Mouse (Mus musculus): Measurements from ENCODE around the gene Zg16. TPM values are rescaled to one million over a fixed set of nuclear protein-coding genes. Genes with fewer than 3 reads are reported as not detected.

Zg16 gene
- polyA plus RNA-seq, 1 experiment from 2014 or later, result 0.30 TPM

GRCm38 (mm10) chr7:127110239-127111007 is 23.3 kb upstream of the Zg16 start:
- no peaks in the 10 kb centered on the region for H3K27me3 ChIP-seq (replicated peaks; ENCODE audit: control insufficient read depth, insufficient read depth, low read length)
- no peak overlapping the region for H3K9ac ChIP-seq (ENCODE audit: low read length)
- H3K9me3 ChIP-seq (ENCODE audit: control insufficient read depth, low read length), result no peaks in the 10 kb centered on the region
- ATAC-seq (replicated peaks; ENCODE audit: low FRiP score, low TSS enrichment, low read depth), result peak; percentile 48; the same call in 1 of the 2 replicates
- no peaks in the 10 kb centered on the region; the same call in 1 of the 2 replicates for H3K4me1 ChIP-seq (replicated peaks; ENCODE audit: control insufficient read depth, insufficient read depth, low read length)
- no peaks in the 10 kb centered on the region for H3K36me3 ChIP-seq (ENCODE audit: control insufficient read depth, insufficient read depth, low read length)
- no peak overlapping the region for H3K27ac ChIP-seq (ENCODE audit: low read depth)
- 40% methylated on average over 18 of the region's 18 CpGs for WGBS
- peak; percentile 84 for DNase-seq (ENCODE audit: low spot score)
- no peak overlapping the region for H3K4me2 ChIP-seq (ENCODE audit: low read length)
- no peak overlapping the region for H3K4me3 ChIP-seq (ENCODE audit: low read depth, low read length)

- no peaks in the 10 kb centered on the region for H3K27me3 ChIP-seq (replicated peaks; ENCODE audit: control insufficient read depth, insufficient read depth, low read length)
- H3K36me3 ChIP-seq (ENCODE audit: control insufficient read depth, insufficient read depth, low read length), result no peaks in the 10 kb centered on the region
- WGBS, result 76% methylated on average over 7 of the region's 7 CpGs
- no peak overlapping the region for H3K4me3 ChIP-seq (ENCODE audit: low read depth, low read length)
- no peaks in the 10 kb centered on the region for H3K4me1 ChIP-seq (replicated peaks; ENCODE audit: control insufficient read depth, insufficient read depth, low read length)
- no peak overlapping the region for H3K27ac ChIP-seq (ENCODE audit: low read depth)
- ATAC-seq (replicated peaks; ENCODE audit: low FRiP score, low TSS enrichment, low read depth), result no peak
- no peak for DNase-seq (ENCODE audit: low spot score)
- H3K4me2 ChIP-seq (ENCODE audit: low read length), result no peak overlapping the region
- no peak overlapping the region for H3K9ac ChIP-seq (ENCODE audit: low read length)
- H3K9me3 ChIP-seq (ENCODE audit: control insufficient read depth, low read length), result no peaks in the 10 kb centered on the region
Measured at GRCm38 (mm10) chr7:127105551-127105950, 18.4 kb upstream of the Zg16 start.

GRCm38 (mm10) chr7:127104560-127105332 is 17.6 kb upstream of the Zg16 start:
- Histone ChIP-seq H3K36me3 (ENCODE audit: control insufficient read depth, insufficient read depth, low read length) (no peaks in the 10 kb centered on the region), H3K9me3 (ENCODE audit: control insufficient read depth, low read length) (no peaks in the 10 kb centered on the region), H3K27me3 (replicated peaks; ENCODE audit: control insufficient read depth, insufficient read depth, low read length) (no peaks in the 10 kb centered on the region), H3K4me2 (ENCODE audit: low read length) (peak overlapping the region; percentile 56), H3K9ac (ENCODE audit: low read length) (peak overlapping the region; percentile 43), H3K27ac (ENCODE audit: low read depth) (no peak overlapping the region; the same call in 1 of the 2 replicates), H3K4me3 (ENCODE audit: low read depth, low read length) (peak overlapping the region; percentile 35), H3K4me1 (replicated peaks; ENCODE audit: control insufficient read depth, insufficient read depth, low read length) (no peaks in the 10 kb centered on the region)
- WGBS, result 13% methylated on average over 17 of the region's 17 CpGs
- peak; percentile 91 for DNase-seq (ENCODE audit: low spot score)
- peak; percentile 78 for ATAC-seq (replicated peaks; ENCODE audit: low FRiP score, low TSS enrichment, low read depth)

GRCm38 (mm10) chr7:127103960-127104359 is 16.8 kb upstream of the Zg16 start:
- no peak for DNase-seq (ENCODE audit: low spot score)

GRCm38 (mm10) chr7:127102148-127102547 is 15.0 kb upstream of the Zg16 start:
- ATAC-seq (replicated peaks; ENCODE audit: low FRiP score, low TSS enrichment, low read depth), result no peak

More at GRCm38 (mm10) chr7:127103960-127104359, 16.8 kb upstream of the Zg16 start:
- Histone ChIP-seq H3K27ac (ENCODE audit: low read depth) (no peak overlapping the region), H3K9me3 (ENCODE audit: control insufficient read depth, low read length) (no peaks in the 10 kb centered on the region), H3K4me1 (replicated peaks; ENCODE audit: control insufficient read depth, insufficient read depth, low read length) (no peaks in the 10 kb centered on the region), H3K27me3 (replicated peaks; ENCODE audit: control insufficient read depth, insufficient read depth, low read length) (no peaks in the 10 kb centered on the region), H3K9ac (ENCODE audit: low read length) (no peak overlapping the region), H3K4me2 (ENCODE audit: low read length) (no peak overlapping the region), H3K4me3 (ENCODE audit: low read depth, low read length) (no peak overlapping the region), H3K36me3 (ENCODE audit: control insufficient read depth, insufficient read depth, low read length) (no peaks in the 10 kb centered on the region)
- 57% methylated on average over 6 of the region's 6 CpGs for WGBS
- 0 out of 2 replicates have a peak, but pooled peaks have one; percentile 14 for ATAC-seq (replicated peaks; ENCODE audit: low FRiP score, low TSS enrichment, low read depth)

GRCm38 (mm10) chr7:127101451-127102016 is 14.4 kb upstream of the Zg16 start:
- DNase-seq (ENCODE audit: low spot score) (no peak), ATAC-seq (replicated peaks; ENCODE audit: low FRiP score, low TSS enrichment, low read depth) (no peak)
- Histone ChIP-seq H3K36me3 (ENCODE audit: control insufficient read depth, insufficient read depth, low read length) (no peaks in the 10 kb centered on the region), H3K9ac (ENCODE audit: low read length) (no peak overlapping the region), H3K4me1 (replicated peaks; ENCODE audit: control insufficient read depth, insufficient read depth, low read length) (no peaks in the 10 kb centered on the region), H3K27me3 (replicated peaks; ENCODE audit: control insufficient read depth, insufficient read depth, low read length) (no peaks in the 10 kb centered on the region), H3K9me3 (ENCODE audit: control insufficient read depth, low read length) (no peaks in the 10 kb centered on the region), H3K27ac (ENCODE audit: low read depth) (no peak overlapping the region), H3K4me2 (ENCODE audit: low read length) (no peak overlapping the region), H3K4me3 (ENCODE audit: low read depth, low read length) (no peak overlapping the region)
- WGBS, result 30% methylated on average over 2 of the region's 2 CpGs

More at GRCm38 (mm10) chr7:127102148-127102547, 15.0 kb upstream of the Zg16 start:
- DNase-seq (ENCODE audit: low spot score), result no peak
- Histone ChIP-seq H3K36me3 (ENCODE audit: control insufficient read depth, insufficient read depth, low read length) (no peaks in the 10 kb centered on the region), H3K27me3 (replicated peaks; ENCODE audit: control insufficient read depth, insufficient read depth, low read length) (no peaks in the 10 kb centered on the region), H3K4me1 (replicated peaks; ENCODE audit: control insufficient read depth, insufficient read depth, low read length) (no peaks in the 10 kb centered on the region), H3K4me2 (ENCODE audit: low read length) (no peak overlapping the region), H3K9me3 (ENCODE audit: control insufficient read depth, low read length) (no peaks in the 10 kb centered on the region), H3K4me3 (ENCODE audit: low read depth, low read length) (no peak overlapping the region), H3K9ac (ENCODE audit: low read length) (no peak overlapping the region), H3K27ac (ENCODE audit: low read depth) (no peak overlapping the region)
- WGBS, result 77% methylated on average over 6 of the region's 6 CpGs

- DNase-seq (ENCODE audit: low spot score), result no peak
- no peaks in the 10 kb centered on the region for H3K4me1 ChIP-seq (replicated peaks; ENCODE audit: control insufficient read depth, insufficient read depth, low read length)
- no peaks in the 10 kb centered on the region for H3K27me3 ChIP-seq (replicated peaks; ENCODE audit: control insufficient read depth, insufficient read depth, low read length)
- H3K27ac ChIP-seq (ENCODE audit: low read depth), result no peak overlapping the region
- ATAC-seq (replicated peaks; ENCODE audit: low FRiP score, low TSS enrichment, low read depth), result no peak
- H3K9me3 ChIP-seq (ENCODE audit: control insufficient read depth, low read length), result no peaks in the 10 kb centered on the region
- no peak overlapping the region for H3K4me2 ChIP-seq (ENCODE audit: low read length)
- H3K9ac ChIP-seq (ENCODE audit: low read length), result no peak overlapping the region
- H3K4me3 ChIP-seq (ENCODE audit: low read depth, low read length), result no peak overlapping the region
- 85% methylated on average over 4 of the region's 4 CpGs for WGBS
- H3K36me3 ChIP-seq (ENCODE audit: control insufficient read depth, insufficient read depth, low read length), result no peaks in the 10 kb centered on the region
Measured at GRCm38 (mm10) chr7:127099528-127099927, 12.4 kb upstream of the Zg16 start.

GRCm38 (mm10) chr7:127098950-127099349 is 11.8 kb upstream of the Zg16 start:
- Histone ChIP-seq H3K4me2 (ENCODE audit: low read length) (no peak overlapping the region), H3K4me1 (replicated peaks; ENCODE audit: control insufficient read depth, insufficient read depth, low read length) (no peaks in the 10 kb centered on the region), H3K27ac (ENCODE audit: low read depth) (no peak overlapping the region), H3K9ac (ENCODE audit: low read length) (no peak overlapping the region), H3K9me3 (ENCODE audit: control insufficient read depth, low read length) (no peaks in the 10 kb centered on the region), H3K36me3 (ENCODE audit: control insufficient read depth, insufficient read depth, low read length) (no peaks in the 10 kb centered on the region), H3K4me3 (ENCODE audit: low read depth, low read length) (no peak overlapping the region), H3K27me3 (replicated peaks; ENCODE audit: control insufficient read depth, insufficient read depth, low read length) (no peaks in the 10 kb centered on the region)
- WGBS, result 86% methylated on average over 4 of the region's 4 CpGs
- ATAC-seq (replicated peaks; ENCODE audit: low FRiP score, low TSS enrichment, low read depth), result no peak
- DNase-seq (ENCODE audit: low spot score), result no peak

All from intestine, embryonic 14.5 days (tissue).